Mouse (Mus musculus) CH12.LX (cell line): ENCODE measurements around the gene Fam214a.

Source experiments
- BHLHE40 ChIP-seq: IDR thresholded peaks from 2 replicates; pipeline ENCODE4 v1.6.1; 2011; ENCODE audit warnings: mild to moderate bottlenecking, low read depth, low read length, improper control_type of control experiment
- CTCF ChIP-seq, 2 experiments: IDR thresholded peaks in 1 of 2; conservative IDR thresholded peaks in 1 of 2; 2 replicates each; pipeline ENCODE4 v1.5.1; 2011 to 2012; ENCODE audit warnings: low read depth in 2 of 2, low read length in 2 of 2, improper control_type of control experiment in 1 of 2, inconsistent platforms in 1 of 2, mild to moderate bottlenecking in 1 of 2, moderate library complexity in 1 of 2
- E2F4 ChIP-seq: IDR thresholded peaks from 2 replicates; pipeline ENCODE4 v1.6.1; 2011; ENCODE audit warnings: low read depth, low read length, improper control_type of control experiment; ENCODE audit not compliant: insufficient replicate concordance
- EP300 ChIP-seq: IDR thresholded peaks from 2 replicates; pipeline ENCODE4 v1.6.1; 2011; ENCODE audit warnings: low read length, improper control_type of control experiment
- KAT2A ChIP-seq: IDR thresholded peaks from 2 replicates; pipeline ENCODE4 v1.6.1; 2012; ENCODE audit warnings: low read length, improper control_type of control experiment, inconsistent platforms; ENCODE audit not compliant: insufficient replicate concordance
- MYC ChIP-seq: IDR thresholded peaks from 2 replicates; pipeline ENCODE4 v1.6.1; 2011; ENCODE audit warnings: low read depth, mild to moderate bottlenecking, improper control_type of control experiment, low read length
- POLR2A ChIP-seq: IDR thresholded peaks from 2 replicates; pipeline ENCODE4 v1.6.1; 2011; ENCODE audit warnings: low read depth, mild to moderate bottlenecking, improper control_type of control experiment, low read length
- TCF12 ChIP-seq: IDR thresholded peaks from 2 replicates; pipeline ENCODE4 v1.6.1; 2014; ENCODE audit warnings: low read depth, mild to moderate bottlenecking, inconsistent platforms, low read length, improper control_type of control experiment
- USF1 ChIP-seq: IDR thresholded peaks from 2 replicates; pipeline ENCODE4 v1.6.1; 2014; ENCODE audit warnings: low read depth, mild to moderate bottlenecking, inconsistent platforms, low read length, improper control_type of control experiment
- ZC3H11A ChIP-seq: IDR thresholded peaks from 2 replicates; pipeline ENCODE4 v1.6.1; 2012; ENCODE audit warnings: low read depth, mild to moderate bottlenecking, inconsistent platforms, low read length, improper control_type of control experiment
- ZKSCAN1 ChIP-seq: IDR thresholded peaks from 2 replicates; pipeline ENCODE4 v1.6.1; 2012; ENCODE audit warnings: low read depth, inconsistent platforms, low read length, improper control_type of control experiment, borderline replicate concordance
- ZNF384 ChIP-seq: IDR thresholded peaks from 2 replicates; pipeline ENCODE4 v1.6.1; 2012; ENCODE audit warnings: low read depth, low read length, improper control_type of control experiment, inconsistent platforms

DNA sequence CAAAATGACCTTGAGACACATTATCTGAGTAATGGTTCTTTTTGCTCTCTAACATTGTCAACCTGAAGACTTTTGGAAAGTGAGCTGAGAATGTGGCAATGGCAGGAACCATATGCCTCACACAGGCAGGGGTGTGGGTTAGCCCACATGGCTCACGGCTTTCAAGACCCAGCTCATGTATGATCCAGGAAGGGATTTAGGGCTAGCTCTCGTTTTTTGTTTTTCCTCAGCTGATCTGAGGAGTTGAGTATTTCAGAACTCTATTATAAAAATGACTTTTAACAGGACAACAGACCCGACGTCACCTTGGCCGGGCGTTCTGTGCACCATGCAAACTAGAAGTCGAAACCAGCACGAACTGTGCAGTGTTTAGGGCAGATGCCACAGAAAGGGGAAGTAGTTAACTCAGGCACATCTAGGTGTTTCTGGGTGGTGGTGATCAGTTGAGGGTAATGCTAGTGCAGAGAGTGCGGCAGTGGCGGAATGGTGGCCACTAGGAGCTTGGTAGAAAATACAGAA, 12.2 kb downstream of the Fam214a start:
- TF ChIP-seq KAT2A (no peak), EP300 (peak; percentile 27; the same call in 1 of the 2 replicates), CTCF (conservative IDR thresholded peaks at IDR 0.05 in 1 of 2, IDR thresholded peaks at IDR 0.05 in 1 of 2; ENCODE audit: low read depth in 2 of 2, low read length in 2 of 2) (peak in 1 of 2 experiments; percentile 15; a peak in 1 of 4 replicates), ZKSCAN1 (no peak), MYC (peak; percentile 97), ZC3H11A (no peak), BHLHE40 (peak; percentile 79), E2F4 (no peak), USF1 (no peak), POLR2A (peak; percentile 92), ZNF384 (no peak), TCF12 (peak; percentile 72)
